Mouse (Mus musculus): Measurements from ENCODE around the gene Slc19a3.

GRCm38 (mm10) chr1:83006218-83007179 lies 31.7 kb downstream of the Slc19a3 start:
- TF ChIP-seq CTCF (IDR thresholded peaks at IDR 0.05; ENCODE audit: low read depth) (no peak), EP300 (optimal IDR thresholded peaks at IDR 0.05) (no peak)

Data from stomach, postnatal 0 days (tissue).